Mouse (Mus musculus): ENCODE measurements around the gene Gja10.

The Gja10 gene

DNA sequence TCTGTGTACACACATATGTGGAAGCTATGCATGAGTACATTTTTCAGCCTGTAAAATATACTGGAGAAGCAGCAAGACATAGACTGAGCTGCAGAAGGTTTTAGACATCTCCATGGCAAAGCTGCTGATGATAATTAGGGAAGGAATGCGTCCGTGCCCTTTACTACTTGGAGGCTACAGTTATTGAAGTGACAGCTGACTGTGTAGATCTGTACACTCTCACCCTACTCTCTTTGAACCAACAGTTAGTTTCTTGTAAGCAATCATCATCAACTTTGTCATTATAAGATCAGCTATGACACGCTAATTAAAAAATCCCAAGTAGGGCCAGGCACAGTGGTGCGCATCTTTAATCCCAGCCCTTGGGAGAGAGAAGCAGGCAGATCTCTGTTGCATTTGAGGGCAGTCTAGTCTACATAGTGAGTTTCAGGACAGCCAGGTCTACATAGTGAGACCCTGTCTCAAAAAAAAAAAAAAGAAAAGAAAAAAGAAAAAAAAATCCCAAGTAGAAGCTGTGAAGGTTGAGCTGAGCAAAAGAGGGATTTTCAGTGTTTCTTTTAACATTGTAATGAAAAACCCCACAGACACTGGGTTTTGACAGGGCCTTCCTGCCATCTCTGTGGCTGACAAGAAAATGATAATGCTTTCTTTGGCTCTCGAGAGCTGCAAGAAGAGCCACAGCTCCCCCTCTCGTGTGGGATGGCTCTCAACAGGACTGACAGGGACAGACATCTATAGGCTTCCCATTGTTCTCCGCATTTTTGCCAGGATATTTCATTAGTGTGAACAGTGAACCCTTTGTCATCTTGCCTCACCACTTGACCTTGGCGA is 41.6 kb downstream of the Gja10 start:
- DNase-seq (ENCODE audit: low spot score): no peak

DNA sequence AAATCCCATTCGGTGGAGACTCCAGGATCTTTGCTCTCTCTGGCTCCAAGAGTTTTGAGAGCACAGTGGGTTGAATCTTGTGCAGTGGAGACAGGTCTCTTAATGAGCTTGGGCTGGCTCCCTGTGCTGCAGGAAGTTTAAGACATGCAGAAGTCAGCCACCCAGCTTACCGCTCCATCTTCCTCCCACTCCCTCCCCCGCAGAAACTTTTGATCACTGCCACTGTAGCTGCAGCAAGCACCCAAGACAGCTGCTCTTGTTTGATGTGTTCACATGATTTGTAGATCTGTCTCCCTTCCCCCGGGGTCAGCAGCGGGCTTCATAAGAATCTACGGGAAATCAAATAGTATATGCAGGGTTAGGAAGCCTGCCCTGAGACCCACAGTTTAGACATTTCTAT is 42.3 kb downstream of the Gja10 start:
- DNase-seq (ENCODE audit: low spot score): no peak

- DNase-seq (ENCODE audit: low spot score): no peak
These were observed 47.1 kb downstream of the Gja10 start for GRCm38 (mm10) chr4:32555506-32555905.

GRCm38 (mm10) chr4:32551337-32551736 is 51.2 kb downstream of the Gja10 start:
- no peak for DNase-seq (ENCODE audit: low spot score)

GRCm38 (mm10) chr4:32549150-32549549 is 53.4 kb downstream of the Gja10 start:
- no peak for DNase-seq (ENCODE audit: low spot score)
